Mouse (Mus musculus): ENCODE data around the gene H2-Oa. TPM values are rescaled to one million over a fixed set of nuclear protein-coding genes. Genes with fewer than 3 reads are reported as not detected.

H2-Oa gene
- total and polyA plus RNA-seq, 2 experiments from 2014 or later = 0.31 TPM; not detected in 1

DNA sequence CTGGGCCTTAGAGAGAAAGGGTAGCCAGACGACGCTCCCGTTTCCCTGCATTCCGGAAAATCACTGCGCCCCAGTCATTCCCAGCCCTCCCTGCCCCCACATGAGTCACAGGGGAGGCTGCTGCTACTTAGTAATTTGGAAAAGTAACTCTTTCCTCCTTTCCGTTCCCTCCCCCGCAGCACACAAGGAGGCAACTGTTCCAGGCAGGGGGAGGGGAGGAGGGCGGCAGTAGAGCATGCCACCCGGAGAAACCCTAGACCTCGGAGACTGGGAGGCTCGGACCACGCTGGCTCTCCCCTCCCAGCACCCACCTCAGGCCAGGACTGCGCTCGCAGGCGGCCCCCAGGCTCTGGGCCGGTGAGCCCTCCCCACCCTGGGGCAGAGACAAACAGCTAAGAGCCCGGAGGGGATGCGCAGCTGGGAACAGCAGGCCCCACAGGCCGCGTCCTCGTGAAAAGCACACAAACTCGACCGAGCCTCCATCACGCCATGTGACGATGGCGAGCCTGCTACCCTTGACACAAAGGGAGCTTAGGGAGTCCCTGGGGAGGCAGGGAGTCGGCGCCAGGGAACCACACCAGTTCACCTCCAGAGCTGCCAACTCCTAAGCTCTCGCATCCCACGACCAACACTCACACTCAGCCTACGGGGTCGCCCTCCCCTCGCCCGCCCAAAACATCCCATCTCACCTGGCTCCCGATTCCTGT, 29.2 kb downstream of the H2-Oa start:
- WGBS = under 1% methylated on average over 32 of the region's 35 CpGs
- no peaks in the 10 kb centered on the region for H3K9me3 ChIP-seq (ENCODE audit: low read length)
- H3K4me1 ChIP-seq (ENCODE audit: insufficient read depth, low read length) = peaks cover 7% of the 10 kb centered on the region; the same call in 1 of the 2 replicates
- peak overlapping the region; percentile 100 for H3K27ac ChIP-seq
- peaks cover 8% of the 10 kb centered on the region; the same call in 1 of the 2 replicates for H3K36me3 ChIP-seq (ENCODE audit: insufficient read depth, low read length)
- peak overlapping the region; percentile 98 for H3K4me2 ChIP-seq (ENCODE audit: low read depth, low read length)
- H3K27me3 ChIP-seq (ENCODE audit: insufficient read depth, low read length) = no peaks in the 10 kb centered on the region
- peak overlapping the region; percentile 91 for H3K4me3 ChIP-seq (ENCODE audit: low read length)
- TF ChIP-seq CTCF (IDR thresholded peaks at IDR 0.05; ENCODE audit: low read depth) = no peak
- peak; percentile 48 for ATAC-seq
- peak overlapping the region; percentile 95 for H3K9ac ChIP-seq (replicated peaks; ENCODE audit: low read length)
- peak; percentile 86 for DNase-seq (ENCODE audit: low spot score)

DNA sequence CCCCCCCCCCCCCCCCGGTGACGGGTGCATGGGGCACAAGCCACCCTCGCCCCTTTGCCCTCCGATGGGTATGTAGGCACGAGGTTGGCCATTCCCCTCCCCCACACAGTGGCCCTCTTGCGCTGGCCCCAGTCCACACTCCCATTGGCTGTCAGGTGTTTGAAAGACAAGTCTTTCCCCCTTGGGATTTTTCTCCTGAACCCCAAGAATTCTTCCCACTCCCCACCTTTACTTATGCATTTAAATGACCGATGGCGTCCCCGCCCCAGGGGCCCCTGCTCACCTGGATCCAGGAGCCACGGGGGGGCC, 29.7 kb downstream of the H2-Oa start:
- peak overlapping the region; percentile 100 for H3K27ac ChIP-seq
- H3K4me2 ChIP-seq (ENCODE audit: low read depth, low read length) = peak overlapping the region; percentile 98
- WGBS = 1% methylated on average over 7 of the region's 10 CpGs
- peak overlapping the region; percentile 95 for H3K9ac ChIP-seq (replicated peaks; ENCODE audit: low read length)
- H3K27me3 ChIP-seq (ENCODE audit: insufficient read depth, low read length) = no peaks in the 10 kb centered on the region
- H3K9me3 ChIP-seq (ENCODE audit: low read length) = no peaks in the 10 kb centered on the region
- DNase-seq (ENCODE audit: low spot score) = peak; percentile 82
- peaks cover 3% of the 10 kb centered on the region; the same call in 1 of the 2 replicates for H3K36me3 ChIP-seq (ENCODE audit: insufficient read depth, low read length)
- TF ChIP-seq CTCF (IDR thresholded peaks at IDR 0.05; ENCODE audit: low read depth) = no peak
- H3K4me1 ChIP-seq (ENCODE audit: insufficient read depth, low read length) = 0 out of 2 replicates have a peak, but pooled peaks cover 3% of the 10 kb centered on the region
- no peak for ATAC-seq
- peak overlapping the region; percentile 91 for H3K4me3 ChIP-seq (ENCODE audit: low read length)

DNA sequence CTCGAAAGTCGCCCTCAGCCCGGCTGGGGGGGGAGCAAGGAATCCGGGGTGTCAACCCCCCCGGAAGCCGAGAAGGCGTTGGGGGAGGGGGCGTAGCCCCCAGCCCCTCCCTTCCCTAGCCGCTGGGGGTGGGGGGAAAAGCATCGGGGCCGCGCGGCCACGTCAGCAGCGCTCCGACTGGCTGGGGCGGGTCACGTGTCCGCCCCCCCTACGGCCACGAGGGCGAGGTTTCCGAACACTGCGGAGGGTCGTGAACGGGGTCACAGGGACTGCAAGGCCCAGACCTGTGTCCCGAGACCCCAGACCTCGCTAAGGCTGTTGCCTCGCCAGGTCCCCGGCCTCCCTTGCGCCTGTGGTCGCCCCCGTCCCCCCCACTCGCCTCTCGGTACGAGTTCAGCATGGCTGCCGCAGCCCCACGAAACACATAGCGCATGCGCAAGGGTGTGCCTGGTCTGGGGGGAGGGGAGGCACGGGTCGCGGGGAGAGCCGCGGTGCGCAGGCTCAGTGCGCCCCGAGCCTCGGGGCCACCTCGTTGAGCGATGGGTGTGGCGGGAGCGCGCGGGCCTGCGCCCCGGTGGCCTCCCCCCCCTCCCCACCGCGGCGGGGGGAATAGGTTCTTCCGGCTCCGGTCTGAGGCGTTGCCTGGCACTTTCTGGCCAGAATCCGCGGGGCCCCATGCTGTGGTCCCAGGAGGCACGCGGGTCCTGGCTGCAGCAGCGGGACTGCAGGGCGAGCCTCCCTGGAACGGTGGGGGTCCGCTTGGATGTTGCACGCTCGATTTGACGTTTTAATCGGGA, 30.2 kb downstream of the H2-Oa start, which contains the start of gene Brd2:
Brd2 (minus strand) TSS at position 447 of the 797 bp plus-strand sequence.
- no peak for TF ChIP-seq CTCF (IDR thresholded peaks at IDR 0.05; ENCODE audit: low read depth)
- Histone ChIP-seq H3K9me3 (ENCODE audit: low read length) (no peaks in the 10 kb centered on the region), H3K4me1 (ENCODE audit: insufficient read depth, low read length) (no peaks in the 10 kb centered on the region), H3K9ac (replicated peaks; ENCODE audit: low read length) (peak within 1 kb of the TSS; percentile 95), H3K36me3 (ENCODE audit: insufficient read depth, low read length) (no peaks in the 10 kb centered on the region), H3K4me3 (ENCODE audit: low read length) (peak within 1 kb of the TSS; percentile 91), H3K27ac (peak within 1 kb of the TSS; percentile 100), H3K27me3 (ENCODE audit: insufficient read depth, low read length) (no peaks in the 10 kb centered on the region), H3K4me2 (ENCODE audit: low read depth, low read length) (peak within 1 kb of the TSS; percentile 98)
- under 1% methylated on average over 69 of the region's 75 CpGs for WGBS
- peak; percentile 55 for ATAC-seq
- peak; percentile 98 for DNase-seq (ENCODE audit: low spot score)

DNA sequence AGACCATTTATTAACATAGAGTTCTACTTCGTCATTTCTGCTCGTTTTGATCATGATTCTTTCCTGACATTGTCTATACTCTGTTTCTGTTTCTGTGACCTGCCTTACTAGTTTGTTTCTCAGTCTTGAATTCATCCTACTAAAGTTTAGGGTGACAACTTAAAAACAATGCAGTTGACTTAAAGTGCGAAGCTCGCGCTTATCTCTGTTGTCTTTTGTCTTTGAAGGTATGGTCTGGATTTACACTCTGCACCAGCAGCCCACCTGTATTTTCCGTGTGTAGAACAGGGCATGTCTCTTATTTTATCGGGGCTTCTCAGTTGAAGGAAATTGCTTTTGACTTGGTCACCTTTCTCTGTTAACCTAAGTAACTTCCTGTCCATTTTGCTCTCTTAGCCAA, 31.0 kb downstream of the H2-Oa start:
- Histone ChIP-seq H3K9ac (replicated peaks; ENCODE audit: low read length) (peak overlapping the region; percentile 95), H3K27ac (peak overlapping the region; percentile 100), H3K27me3 (ENCODE audit: insufficient read depth, low read length) (no peaks in the 10 kb centered on the region), H3K4me2 (ENCODE audit: low read depth, low read length) (peak overlapping the region; percentile 98), H3K4me3 (ENCODE audit: low read length) (peak overlapping the region; percentile 91), H3K4me1 (ENCODE audit: insufficient read depth, low read length) (no peaks in the 10 kb centered on the region), H3K9me3 (ENCODE audit: low read length) (no peaks in the 10 kb centered on the region), H3K36me3 (ENCODE audit: insufficient read depth, low read length) (no peaks in the 10 kb centered on the region)
- no peak for ATAC-seq
- TF ChIP-seq CTCF (IDR thresholded peaks at IDR 0.05; ENCODE audit: low read depth) = no peak
- DNase-seq (ENCODE audit: low spot score) = no peak
- 1% methylated on average over 7 of the region's 7 CpGs for WGBS

DNA sequence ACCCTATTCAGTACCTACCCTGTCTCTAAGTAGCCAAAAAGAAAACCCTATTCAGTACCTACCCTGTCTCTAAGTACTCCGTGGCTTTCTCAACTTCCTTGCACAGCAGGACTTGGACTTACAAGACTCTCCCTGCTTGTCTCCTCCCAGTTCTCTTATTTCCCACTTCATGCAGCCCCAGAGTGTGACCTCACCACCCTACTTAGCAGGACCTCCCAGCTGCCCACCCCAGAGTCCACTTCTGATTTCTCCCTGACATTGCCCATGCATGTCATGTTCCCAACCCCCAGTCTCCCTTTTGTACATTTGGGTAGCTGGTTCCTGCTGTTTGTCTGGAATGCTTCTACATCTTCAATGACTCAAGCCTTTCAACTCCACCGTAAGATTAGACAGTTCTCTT, 31.4 kb downstream of the H2-Oa start:
- no peaks in the 10 kb centered on the region for H3K9me3 ChIP-seq (ENCODE audit: low read length)
- peak overlapping the region; percentile 100; the same call in 1 of the 2 replicates for H3K27ac ChIP-seq
- peak overlapping the region; percentile 98 for H3K4me2 ChIP-seq (ENCODE audit: low read depth, low read length)
- no peaks in the 10 kb centered on the region for H3K4me1 ChIP-seq (ENCODE audit: insufficient read depth, low read length)
- DNase-seq (ENCODE audit: low spot score) (peak; percentile 26), ATAC-seq (no peak)
- no peaks in the 10 kb centered on the region for H3K27me3 ChIP-seq (ENCODE audit: insufficient read depth, low read length)
- 2% methylated on average over 2 of the region's 2 CpGs for WGBS
- H3K9ac ChIP-seq (replicated peaks; ENCODE audit: low read length) = peak overlapping the region; percentile 95; the same call in 1 of the 2 replicates
- TF ChIP-seq CTCF (IDR thresholded peaks at IDR 0.05; ENCODE audit: low read depth) = no peak
- H3K36me3 ChIP-seq (ENCODE audit: insufficient read depth, low read length) = no peaks in the 10 kb centered on the region
- H3K4me3 ChIP-seq (ENCODE audit: low read length) = peak overlapping the region; percentile 91

DNA sequence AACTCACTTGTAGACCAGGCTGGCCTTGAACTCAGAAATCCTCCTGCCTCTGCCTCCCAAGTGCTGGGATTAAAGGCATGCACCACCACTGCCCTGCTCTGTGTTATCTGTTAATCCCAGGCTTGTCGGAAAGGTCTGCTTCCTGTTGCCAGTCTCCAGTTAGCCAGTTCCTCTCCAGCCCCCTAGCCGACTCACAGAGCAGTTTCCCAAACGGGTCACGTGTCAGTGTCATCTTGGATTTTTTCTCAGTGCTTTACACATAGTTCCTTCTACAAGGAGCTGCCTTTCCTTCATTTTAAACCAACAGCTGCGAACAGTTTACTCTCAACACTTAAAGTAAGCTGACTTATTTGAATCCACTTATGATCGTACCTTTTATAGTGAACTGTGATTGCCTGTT, 32.5 kb downstream of the H2-Oa start:
- no peak for TF ChIP-seq CTCF (IDR thresholded peaks at IDR 0.05; ENCODE audit: low read depth)
- WGBS = 82% methylated on average over 6 of the region's 6 CpGs
- H3K9me3 ChIP-seq (ENCODE audit: low read length) = no peaks in the 10 kb centered on the region
- H3K4me1 ChIP-seq (ENCODE audit: insufficient read depth, low read length) = no peaks in the 10 kb centered on the region
- no peaks in the 10 kb centered on the region for H3K36me3 ChIP-seq (ENCODE audit: insufficient read depth, low read length)
- ATAC-seq (no peak), DNase-seq (ENCODE audit: low spot score) (no peak)
- no peak overlapping the region for H3K4me2 ChIP-seq (ENCODE audit: low read depth, low read length)
- H3K9ac ChIP-seq (replicated peaks; ENCODE audit: low read length) = no peak overlapping the region
- no peaks in the 10 kb centered on the region for H3K27me3 ChIP-seq (ENCODE audit: insufficient read depth, low read length)
- no peak overlapping the region for H3K27ac ChIP-seq
- H3K4me3 ChIP-seq (ENCODE audit: low read length) = no peak overlapping the region
